Mouse (Mus musculus) bone marrow, adult 2 months (tissue): Measurements from ENCODE around the gene Pcdh9. TPM values are rescaled to one million over a fixed set of nuclear protein-coding genes. Genes with fewer than 3 reads are reported as not detected.

Experiments used
- H3K27ac ChIP-seq: fragments of 200-500 bp; 2 replicates; pipeline ENCODE4 v1.5.1; 2012; ENCODE audit warnings: low read depth, mild to moderate bottlenecking, control low read depth, inconsistent platforms, low read length; ENCODE audit not compliant: control insufficient read depth, poor library complexity, insufficient read depth
- H3K4me1 ChIP-seq: fragments of 200-500 bp; 2 replicates; pipeline ENCODE4 v1.6.1; 2011; ENCODE audit warnings: low read length; ENCODE audit not compliant: control insufficient read depth, insufficient read depth
- H3K4me3 ChIP-seq: fragments of 200-500 bp; replicated peaks from 2 replicates; pipeline ENCODE3; 2011; ENCODE audit warnings: mild to moderate bottlenecking, low read depth, low read length, control low read depth; ENCODE audit not compliant: control insufficient read depth
- CTCF ChIP-seq: fragments of 200-500 bp; IDR thresholded peaks from 2 replicates; pipeline ENCODE4 v1.5.1; 2011; ENCODE audit warnings: low read length, control low read depth; ENCODE audit not compliant: control insufficient read depth, insufficient read depth
- POLR2A ChIP-seq: fragments of 200-500 bp; IDR thresholded peaks from 2 replicates; pipeline ENCODE4 v1.6.1; 2011; ENCODE audit warnings: low read depth, mild to moderate bottlenecking, control low read depth, low read length, borderline replicate concordance; ENCODE audit not compliant: control insufficient read depth
- WGBS: fragments of 180-500 bp; shearing (Covaris S2); methylation state at CpG from one replicate; pipeline ENCODE4 v1.1.7; 2018; 5-methylcytosine and 5-hydroxymethylcytosine counted together
- polyA plus RNA-seq: library from polyadenylated mRNA; stranded (reverse); fragments of >200 nt; gene quantifications from 2 replicates; pipeline ENCODE4 v1.2.4, GENCODE M21; 2011; ENCODE audit warnings: low replicate concordance; ENCODE audit not compliant: missing spikeins, insufficient read depth, insufficient read length

Gene Pcdh9
- polyA plus RNA-seq, 1 experiment: 1.8 TPM

- H3K4me1 ChIP-seq: no peaks in the 10 kb centered on the region
- H3K4me3 ChIP-seq: no peak overlapping the region
- no peak overlapping the region for H3K27ac ChIP-seq
- 48% methylated on average over 6 of the region's 6 CpGs for WGBS
- TF ChIP-seq CTCF (no peak), POLR2A (no peak)
Observed at GRCm38 (mm10) chr14:93827159-93827558, 63.3 kb downstream of the Pcdh9 start.

GRCm38 (mm10) chr14:93826042-93826462 is 64.4 kb downstream of the Pcdh9 start:
- Histone ChIP-seq H3K4me1 (no peaks in the 10 kb centered on the region), H3K27ac (no peak overlapping the region), H3K4me3 (no peak overlapping the region)
- WGBS: 82% methylated on average over 6 of the region's 6 CpGs
- TF ChIP-seq POLR2A (no peak), CTCF (no peak)

DNA sequence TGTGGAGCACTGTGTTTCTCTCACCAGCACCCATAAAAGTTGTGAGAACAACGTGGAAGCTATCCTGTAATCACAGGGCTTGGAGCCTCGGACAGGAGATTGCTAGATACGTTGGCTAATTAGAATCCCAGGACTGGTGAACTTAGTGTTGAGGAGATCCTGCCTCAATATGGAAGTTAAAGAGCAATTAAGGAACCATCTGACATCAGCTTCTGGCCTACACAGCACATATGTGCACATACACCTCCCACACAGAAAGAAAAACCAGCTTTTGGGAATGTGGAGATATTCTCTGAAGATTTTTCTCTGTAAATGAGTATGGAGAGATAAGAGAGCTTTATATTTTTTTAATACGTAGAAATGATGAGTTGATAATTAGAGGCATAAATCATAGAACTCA is 71.6 kb downstream of the Pcdh9 start:
- Histone ChIP-seq H3K4me1 (no peaks in the 10 kb centered on the region), H3K27ac (no peak overlapping the region), H3K4me3 (no peak overlapping the region)
- no peak for TF ChIP-seq CTCF
- no peak for TF ChIP-seq POLR2A
- 78% methylated on average over 4 of the region's 4 CpGs for WGBS

DNA sequence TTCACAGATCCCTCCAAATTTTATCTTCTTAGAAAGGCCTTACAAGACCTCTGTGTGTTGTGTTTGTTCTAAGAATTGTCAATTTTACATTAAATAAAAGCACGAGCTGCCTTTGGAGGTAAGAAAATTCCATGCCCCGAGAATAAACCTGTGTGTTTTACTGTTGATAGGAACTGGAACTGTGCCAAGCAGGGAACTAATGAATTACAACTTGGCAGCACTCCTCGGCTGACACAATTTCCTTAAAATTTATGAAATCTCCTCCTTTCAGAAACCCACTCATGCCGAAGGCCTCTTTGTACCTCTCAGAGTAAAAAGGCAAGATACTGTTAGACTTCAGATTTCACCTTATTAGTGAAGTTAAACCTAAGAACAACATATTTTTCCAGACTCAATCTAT is 72.9 kb downstream of the Pcdh9 start:
- H3K4me1 ChIP-seq: no peaks in the 10 kb centered on the region
- H3K27ac ChIP-seq: no peak overlapping the region
- H3K4me3 ChIP-seq: no peak overlapping the region
- 11% methylated on average over 4 of the region's 4 CpGs for WGBS
- TF ChIP-seq POLR2A: no peak
- TF ChIP-seq CTCF: no peak

GRCm38 (mm10) chr14:93794530-93794929 is 95.9 kb downstream of the Pcdh9 start:
- TF ChIP-seq POLR2A (no peak), CTCF (no peak)
- Histone ChIP-seq H3K4me3 (no peak overlapping the region), H3K4me1 (no peaks in the 10 kb centered on the region), H3K27ac (no peak overlapping the region)
- WGBS: 84% methylated on average over 3 of the region's 3 CpGs

DNA sequence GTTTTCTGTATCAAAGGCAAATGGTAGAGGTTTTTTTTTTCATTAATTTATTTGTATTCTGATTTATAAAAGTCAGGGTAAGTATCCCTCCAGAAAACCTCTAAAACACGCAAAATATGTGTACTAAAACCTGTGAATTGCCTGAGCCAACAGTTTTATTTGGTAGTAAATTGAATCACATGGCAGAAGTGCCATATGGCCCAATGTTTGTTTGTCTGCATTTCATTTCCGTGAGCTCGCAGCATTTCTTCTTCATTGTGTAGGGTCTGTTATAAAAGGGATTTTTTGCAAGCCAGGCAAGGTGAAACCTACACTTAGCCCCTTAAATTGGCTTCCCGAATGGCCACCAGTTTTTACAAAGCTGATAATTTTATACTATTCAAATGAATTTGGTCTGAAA is 104.2 kb downstream of the Pcdh9 start:
- H3K27ac ChIP-seq: no peak overlapping the region
- no peak overlapping the region for H3K4me3 ChIP-seq
- no peak for TF ChIP-seq POLR2A
- no peak for TF ChIP-seq CTCF
- no peaks in the 10 kb centered on the region for H3K4me1 ChIP-seq
- WGBS: 68% methylated on average over 4 of the region's 4 CpGs

- H3K27ac ChIP-seq: no peak overlapping the region
- H3K4me3 ChIP-seq: no peak overlapping the region
- H3K4me1 ChIP-seq: no peaks in the 10 kb centered on the region
- TF ChIP-seq CTCF: no peak
- TF ChIP-seq POLR2A: no peak
- WGBS: 58% methylated on average over 2 of the region's 2 CpGs
Observed at GRCm38 (mm10) chr14:93785031-93785430, 105.4 kb downstream of the Pcdh9 start.

GRCm38 (mm10) chr14:93762855-93763254 is 127.6 kb downstream of the Pcdh9 start:
- Histone ChIP-seq H3K4me1 (no peaks in the 10 kb centered on the region), H3K27ac (no peak overlapping the region), H3K4me3 (no peak overlapping the region)
- TF ChIP-seq POLR2A (no peak), CTCF (no peak)
- WGBS: 65% methylated on average over 2 of the region's 2 CpGs

DNA sequence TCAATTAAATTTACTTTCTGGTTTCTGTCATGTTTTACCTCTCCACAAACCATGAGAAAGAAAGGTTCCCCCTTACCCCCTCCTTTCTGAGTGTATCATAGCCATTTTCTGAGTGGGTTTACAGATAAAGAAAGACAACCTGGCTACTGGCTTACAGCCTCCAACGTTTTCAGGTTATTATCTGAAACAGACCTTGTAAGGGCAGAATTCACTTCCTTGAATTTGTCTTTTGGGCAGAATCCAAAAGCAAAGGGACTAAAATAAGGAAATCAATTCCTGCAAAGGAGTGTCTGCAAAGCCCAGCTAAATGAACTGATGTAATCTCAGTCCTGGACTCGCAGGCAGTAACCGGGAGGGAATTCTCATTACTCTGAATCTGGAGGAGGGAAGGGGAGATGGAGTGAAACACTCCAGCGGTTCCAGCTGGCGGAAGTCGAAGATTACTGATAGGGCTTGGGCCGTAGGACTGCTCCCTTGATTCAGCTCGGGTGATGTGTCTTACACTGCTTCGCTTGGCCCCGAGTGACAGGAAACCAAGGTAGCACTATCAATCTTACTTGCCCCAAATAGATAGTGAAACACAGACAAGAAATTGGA is 156.3 kb downstream of the Pcdh9 start:
- Histone ChIP-seq H3K27ac (no peak overlapping the region), H3K4me3 (no peak overlapping the region), H3K4me1 (no peaks in the 10 kb centered on the region)
- 46% methylated on average over 10 of the region's 10 CpGs for WGBS
- TF ChIP-seq POLR2A (no peak), CTCF (no peak)
